Mouse (Mus musculus): Measurements from ENCODE around the gene Dtx1. TPM values are rescaled to one million over a fixed set of nuclear protein-coding genes. Genes with fewer than 3 reads are reported as not detected.
A peak's percentile ranks its signal among the peaks of the same experiment; 100 is the strongest.

The Dtx1 gene
- polyA plus RNA-seq, 1 experiment from 2014 or later: 2.0 TPM

- 88% methylated on average over 6 of the region's 6 CpGs for WGBS
- H3K27ac ChIP-seq: no peak overlapping the region
- H3K27me3 ChIP-seq (ENCODE audit: poor library complexity, severe bottlenecking): peaks cover 56% of the 10 kb centered on the region
- no peaks in the 10 kb centered on the region for H3K36me3 ChIP-seq (replicated peaks)
- no peak for DNase-seq (ENCODE audit: extremely low spot score, low spot score)
- H3K9me3 ChIP-seq: no peaks in the 10 kb centered on the region
- no peak overlapping the region for H3K4me3 ChIP-seq
- peaks cover 22% of the 10 kb centered on the region for H3K4me1 ChIP-seq
Measured at GRCm38 (mm10) chr5:120686749-120687483, 24.8 kb downstream of the Dtx1 start.

DNA sequence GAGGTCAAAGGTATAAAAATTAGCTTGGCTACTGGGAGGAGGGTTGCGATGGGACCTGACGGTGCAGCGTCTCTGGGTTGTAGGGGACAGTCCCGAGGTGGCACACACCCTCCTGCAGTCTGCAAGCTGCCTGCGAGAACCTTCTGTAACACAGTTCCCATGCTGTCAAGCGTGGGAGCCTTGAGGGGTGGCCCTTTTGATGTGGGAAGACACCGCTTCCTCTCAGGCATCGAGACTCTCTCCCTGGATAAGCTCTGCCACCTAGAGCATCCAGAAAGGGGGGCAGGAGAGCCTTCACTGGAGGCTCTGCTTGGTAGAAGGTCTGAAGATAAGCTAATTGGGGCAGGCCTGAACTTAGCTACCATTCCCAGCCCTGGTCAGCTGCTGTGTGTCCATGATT, 26.0 kb downstream of the Dtx1 start:
- no peak for DNase-seq (ENCODE audit: extremely low spot score, low spot score)
- Histone ChIP-seq H3K27ac (no peak overlapping the region), H3K9me3 (no peaks in the 10 kb centered on the region), H3K27me3 (ENCODE audit: poor library complexity, severe bottlenecking) (peaks cover 56% of the 10 kb centered on the region), H3K4me1 (peaks cover 28% of the 10 kb centered on the region), H3K36me3 (replicated peaks) (no peaks in the 10 kb centered on the region), H3K4me3 (no peak overlapping the region)
- WGBS: 86% methylated on average over 8 of the region's 8 CpGs

- Histone ChIP-seq H3K4me1 (peaks cover 41% of the 10 kb centered on the region), H3K27ac (no peak overlapping the region), H3K4me3 (peak overlapping the region; percentile 20), H3K36me3 (replicated peaks) (no peaks in the 10 kb centered on the region), H3K9me3 (no peaks in the 10 kb centered on the region), H3K27me3 (ENCODE audit: poor library complexity, severe bottlenecking) (peaks cover 64% of the 10 kb centered on the region)
- 8% methylated on average over 24 of the region's 24 CpGs for WGBS
- no peak for DNase-seq (ENCODE audit: extremely low spot score, low spot score)
Measured at GRCm38 (mm10) chr5:120682982-120683771, 28.6 kb downstream of the Dtx1 start.

DNA sequence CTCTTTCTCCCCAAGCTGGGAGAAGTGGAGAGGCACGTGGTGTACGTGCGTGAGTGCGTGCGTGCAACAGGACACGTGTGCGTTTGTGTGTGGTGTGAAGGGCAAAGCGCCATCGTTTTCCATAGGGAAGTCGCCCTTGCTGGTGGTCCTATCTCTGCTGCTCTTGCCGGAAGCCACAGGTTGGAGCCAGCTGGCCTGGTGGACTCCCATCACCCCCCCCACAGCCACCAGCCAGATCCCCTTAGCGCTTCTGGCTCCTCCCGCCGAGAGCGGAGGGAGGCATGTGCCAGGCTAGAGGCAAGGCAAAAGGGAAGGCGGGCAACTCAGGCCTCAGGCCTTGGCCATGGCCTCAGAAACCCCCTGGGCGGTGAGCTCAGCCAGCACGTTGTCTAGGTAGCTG, 30.8 kb downstream of the Dtx1 start:
- WGBS: 89% methylated on average over 18 of the region's 18 CpGs
- H3K9me3 ChIP-seq: no peaks in the 10 kb centered on the region
- H3K27me3 ChIP-seq (ENCODE audit: poor library complexity, severe bottlenecking): peaks cover 63% of the 10 kb centered on the region
- H3K36me3 ChIP-seq (replicated peaks): no peaks in the 10 kb centered on the region
- H3K4me3 ChIP-seq: peak overlapping the region; percentile 55
- H3K27ac ChIP-seq: peak overlapping the region; percentile 88
- peaks cover 41% of the 10 kb centered on the region for H3K4me1 ChIP-seq
- no peak for DNase-seq (ENCODE audit: extremely low spot score, low spot score)

- no peaks in the 10 kb centered on the region for H3K9me3 ChIP-seq
- H3K27me3 ChIP-seq (ENCODE audit: poor library complexity, severe bottlenecking): peaks cover 53% of the 10 kb centered on the region
- DNase-seq (ENCODE audit: extremely low spot score, low spot score): peak; percentile 94
- H3K4me3 ChIP-seq: peak overlapping the region; percentile 55
- WGBS: 1% methylated on average over 24 of the region's 24 CpGs
- peak overlapping the region; percentile 88 for H3K27ac ChIP-seq
- no peaks in the 10 kb centered on the region for H3K36me3 ChIP-seq (replicated peaks)
- H3K4me1 ChIP-seq: peaks cover 41% of the 10 kb centered on the region
Measured at GRCm38 (mm10) chr5:120679676-120680555, 31.8 kb downstream of the Dtx1 start.

GRCm38 (mm10) chr5:120677516-120677915, 34.2 kb downstream of the Dtx1 start:
- Histone ChIP-seq H3K36me3 (replicated peaks) (no peaks in the 10 kb centered on the region), H3K27ac (no peak overlapping the region), H3K4me3 (no peak overlapping the region), H3K27me3 (ENCODE audit: poor library complexity, severe bottlenecking) (peaks cover 29% of the 10 kb centered on the region), H3K9me3 (no peaks in the 10 kb centered on the region), H3K4me1 (peaks cover 40% of the 10 kb centered on the region)
- no peak for DNase-seq (ENCODE audit: extremely low spot score, low spot score)
- WGBS: 25% methylated on average over 2 of the region's 2 CpGs

DNA sequence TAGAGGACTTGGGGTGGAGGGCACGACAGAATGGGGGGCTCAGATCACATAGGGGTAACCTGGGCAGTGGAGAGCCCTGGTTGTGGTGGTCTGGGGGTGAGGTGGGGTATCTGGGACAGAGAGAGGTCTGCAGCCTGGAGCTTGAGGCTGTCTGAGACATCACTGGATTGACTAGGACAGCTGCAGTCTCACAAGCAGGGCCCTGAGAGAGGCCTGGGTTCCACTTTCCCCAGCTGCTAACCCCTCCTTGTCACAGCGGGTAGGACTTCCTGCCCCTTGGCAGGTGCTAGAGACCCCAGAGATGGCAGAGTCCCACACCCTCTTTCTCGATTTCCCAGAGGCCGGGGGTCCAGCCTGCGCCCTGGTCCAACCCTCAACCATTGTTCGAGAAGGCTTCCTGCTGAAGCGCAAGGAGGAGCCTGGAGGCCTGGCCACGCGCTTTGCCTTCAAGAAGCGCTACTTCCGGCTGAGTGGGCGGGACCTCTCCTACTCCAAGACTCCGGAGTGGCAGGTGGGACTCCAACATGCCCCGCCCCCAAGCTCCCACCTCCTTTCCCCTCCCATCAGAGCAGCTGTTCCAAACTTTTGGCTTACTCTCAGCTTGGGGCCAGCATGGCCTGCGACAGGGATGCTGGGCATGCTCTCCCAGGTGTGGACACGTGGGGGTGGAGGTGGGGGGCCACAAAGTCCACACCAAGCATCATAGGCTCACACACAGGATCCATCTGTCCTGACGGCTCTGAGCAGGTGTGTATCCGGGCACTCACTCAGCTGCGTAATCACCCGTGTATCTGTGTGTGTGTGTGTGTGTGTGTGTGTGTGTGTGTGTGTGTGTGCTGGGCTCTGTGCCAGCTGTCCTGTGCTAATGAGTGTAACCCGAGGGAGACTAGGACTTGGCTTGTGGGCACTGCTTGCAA, 37.2 kb downstream of the Dtx1 start:
- peaks cover 17% of the 10 kb centered on the region for H3K4me1 ChIP-seq
- WGBS: 40% methylated on average over 21 of the region's 21 CpGs
- no peaks in the 10 kb centered on the region for H3K9me3 ChIP-seq
- peaks cover 9% of the 10 kb centered on the region; the same call in 1 of the 2 replicates for H3K27me3 ChIP-seq (ENCODE audit: poor library complexity, severe bottlenecking)
- H3K36me3 ChIP-seq (replicated peaks): no peaks in the 10 kb centered on the region
- DNase-seq (ENCODE audit: extremely low spot score, low spot score): peak; percentile 46
- 0 out of 2 replicates have a peak overlapping the region, but pooled peaks have one; percentile 30 for H3K27ac ChIP-seq
- peak overlapping the region; percentile 8; the same call in 1 of the 2 replicates for H3K4me3 ChIP-seq

GRCm38 (mm10) chr5:120673626-120674025, 38.1 kb downstream of the Dtx1 start:
- H3K27ac ChIP-seq: no peak overlapping the region
- H3K27me3 ChIP-seq (ENCODE audit: poor library complexity, severe bottlenecking): peaks cover 3% of the 10 kb centered on the region; the same call in 1 of the 2 replicates
- H3K9me3 ChIP-seq: no peaks in the 10 kb centered on the region
- DNase-seq (ENCODE audit: extremely low spot score, low spot score): peak; percentile 63
- H3K4me3 ChIP-seq: no peak overlapping the region
- peaks cover 9% of the 10 kb centered on the region for H3K4me1 ChIP-seq
- 13% methylated on average over 12 of the region's 12 CpGs for WGBS
- H3K36me3 ChIP-seq (replicated peaks): no peaks in the 10 kb centered on the region

DNA sequence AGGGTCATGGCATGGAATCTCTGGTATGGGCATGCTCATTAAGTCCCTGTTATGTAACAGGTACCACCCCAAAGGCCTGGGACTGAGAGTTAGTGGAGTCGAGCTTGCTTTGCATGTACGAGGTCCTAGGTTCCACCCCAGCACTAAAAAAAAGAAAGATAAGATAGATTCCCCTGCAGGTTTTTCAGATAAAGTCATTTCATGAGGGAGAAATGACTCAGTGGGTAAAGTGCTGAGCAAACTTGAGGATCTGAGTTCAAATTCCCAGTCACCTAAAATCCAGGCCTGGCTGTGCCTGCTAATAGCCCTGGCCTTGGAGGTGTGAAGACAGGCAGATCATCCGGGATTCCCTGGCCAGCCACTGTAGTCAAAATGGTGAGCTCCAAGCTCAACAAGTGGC, 39.9 kb downstream of the Dtx1 start:
- peaks cover 6% of the 10 kb centered on the region; the same call in 1 of the 2 replicates for H3K27me3 ChIP-seq (ENCODE audit: poor library complexity, severe bottlenecking)
- no peak for DNase-seq (ENCODE audit: extremely low spot score, low spot score)
- no peak overlapping the region for H3K27ac ChIP-seq
- 82% methylated on average over 3 of the region's 3 CpGs for WGBS
- peaks cover 9% of the 10 kb centered on the region for H3K4me1 ChIP-seq
- no peaks in the 10 kb centered on the region for H3K9me3 ChIP-seq
- H3K4me3 ChIP-seq: no peak overlapping the region
- H3K36me3 ChIP-seq (replicated peaks): no peaks in the 10 kb centered on the region

GRCm38 (mm10) chr5:120670132-120670531, 41.6 kb downstream of the Dtx1 start:
- no peaks in the 10 kb centered on the region for H3K9me3 ChIP-seq
- WGBS: 86% methylated on average over 7 of the region's 7 CpGs
- H3K27ac ChIP-seq: no peak overlapping the region
- H3K4me1 ChIP-seq: peaks cover 15% of the 10 kb centered on the region
- no peak for DNase-seq (ENCODE audit: extremely low spot score, low spot score)
- no peaks in the 10 kb centered on the region for H3K36me3 ChIP-seq (replicated peaks)
- H3K4me3 ChIP-seq: no peak overlapping the region
- peaks cover 17% of the 10 kb centered on the region for H3K27me3 ChIP-seq (ENCODE audit: poor library complexity, severe bottlenecking)

- Histone ChIP-seq H3K4me1 (peaks cover 6% of the 10 kb centered on the region), H3K9me3 (no peaks in the 10 kb centered on the region), H3K27ac (no peak overlapping the region), H3K27me3 (ENCODE audit: poor library complexity, severe bottlenecking) (peaks cover 19% of the 10 kb centered on the region), H3K4me3 (no peak overlapping the region), H3K36me3 (replicated peaks) (no peaks in the 10 kb centered on the region)
- 77% methylated on average over 7 of the region's 7 CpGs for WGBS
- DNase-seq (ENCODE audit: extremely low spot score, low spot score): no peak
Measured at GRCm38 (mm10) chr5:120668761-120669160, 43.0 kb downstream of the Dtx1 start.

Measured in forebrain, embryonic 10.5 days (tissue).